Mouse (Mus musculus) v-Abl transformed pro-B cells (cell line): ENCODE measurements around the gene Camk2n2.
"Not testable (repeated sequence)": the region's sequence is repeated elsewhere in the genome, so short reads cannot be mapped to it uniquely, and the experiment has no call there.

Experiments used
- in situ Hi-C, 2 experiments: fragments of 400-800 bp; cut with MboI; formaldehyde crosslinking; loops; one replicate each; pipeline ENCODE4 v1.15.1; 2025; ENCODE audit not compliant: unreplicated experiment in 2 of 2

The Camk2n2 gene

GRCm38 (mm10) chr16:20621191-20621990, at the start of gene Camk2n2:
Gene Camk2n2 (minus strand): TSS chr16:20621287.
- in situ Hi-C loops = no loop called here

DNA sequence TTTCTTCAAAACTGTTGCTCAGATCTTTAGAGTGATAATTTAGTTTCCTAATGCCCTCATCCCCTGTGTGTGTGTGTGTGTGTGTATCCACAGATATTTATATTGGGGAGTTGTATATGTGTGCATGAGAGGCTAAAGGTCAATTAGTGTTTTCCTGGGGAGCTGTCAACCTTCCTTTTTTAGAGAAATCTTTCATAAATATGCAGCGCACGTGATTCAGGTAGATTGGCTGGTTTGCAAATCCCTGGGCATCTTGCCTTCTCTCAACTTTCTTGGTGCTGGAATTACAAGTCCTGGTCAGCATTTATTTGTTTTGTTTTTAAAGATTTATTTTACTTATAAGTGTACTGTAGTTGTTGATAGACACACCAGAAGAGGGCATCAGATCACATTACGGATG, 49.2 kb upstream of the Camk2n2 start:
- in situ Hi-C loops = no loop called here

DNA sequence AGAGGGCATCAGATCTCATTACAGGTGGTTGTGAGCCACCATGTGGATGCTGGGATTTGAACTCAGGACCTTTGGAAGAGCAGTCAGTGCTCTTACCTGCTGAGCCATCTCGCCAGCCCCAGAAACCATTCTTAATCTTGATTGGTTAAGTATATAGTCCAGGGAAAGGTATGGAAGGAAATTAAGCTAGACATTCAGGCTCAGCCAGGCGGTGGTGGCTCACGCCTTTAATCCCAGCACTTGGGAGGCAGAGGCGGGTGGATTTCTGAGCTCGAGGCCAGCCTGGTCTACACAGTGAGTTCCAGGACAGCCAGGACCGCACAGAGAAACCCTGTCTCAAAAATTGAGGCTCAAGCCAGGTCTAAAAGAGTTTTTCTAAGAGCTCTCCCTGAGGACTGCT, 46.9 kb upstream of the Camk2n2 start, which contains the start of gene Eif4g1:
Eif4g1 (plus strand) TSS at position 301 of the 400 bp plus-strand sequence.
- in situ Hi-C loops = not testable (repeated sequence)

DNA sequence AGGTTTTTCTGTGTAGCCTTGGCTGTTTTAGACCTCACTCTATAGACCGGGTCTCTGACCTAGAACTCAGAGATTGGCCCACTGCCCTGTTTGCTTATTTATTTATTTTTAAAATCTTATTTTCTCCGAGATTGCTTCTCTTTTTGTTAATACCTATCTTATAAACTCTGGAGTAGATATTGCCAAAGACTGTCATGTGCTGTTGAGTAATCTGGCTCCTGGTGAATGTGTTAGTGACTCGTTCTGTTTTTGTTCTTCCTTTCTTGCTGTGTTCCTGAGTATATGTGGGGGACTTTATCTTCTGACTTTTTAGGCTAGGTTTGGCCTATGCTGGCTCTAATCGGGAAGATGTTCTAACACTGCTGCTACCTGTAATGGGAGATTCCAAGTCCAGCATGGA, 36.6 kb upstream of the Camk2n2 start:
- in situ Hi-C loops = no loop called here

GRCm38 (mm10) chr16:20653315-20653714, 32.2 kb upstream of the Camk2n2 start:
- in situ Hi-C loops = no loop called here

GRCm38 (mm10) chr16:20651947-20652310, 30.8 kb upstream of the Camk2n2 start:
- in situ Hi-C loops = no loop called here

GRCm38 (mm10) chr16:20651076-20651946, 30.2 kb upstream of the Camk2n2 start, which contains the start of gene Psmd2:
Gene Psmd2 (plus strand): TSS chr16:20651652.
- in situ Hi-C loops = no loop called here

GRCm38 (mm10) chr16:20643911-20644310, 22.8 kb upstream of the Camk2n2 start:
- in situ Hi-C loops = loop anchor here (10.0 to 25.0 kb wide), 3 partner anchors 219 to 432 kb away; partner anchors contain the start of gene Abcc5 (in 1 of the 2)

GRCm38 (mm10) chr16:20642161-20642560, 21.1 kb upstream of the Camk2n2 start:
- in situ Hi-C loops = loop anchor here (10.0 to 25.0 kb wide), 3 partner anchors 217 to 430 kb away; partner anchors contain the start of gene Abcc5 (in 1 of the 2)

DNA sequence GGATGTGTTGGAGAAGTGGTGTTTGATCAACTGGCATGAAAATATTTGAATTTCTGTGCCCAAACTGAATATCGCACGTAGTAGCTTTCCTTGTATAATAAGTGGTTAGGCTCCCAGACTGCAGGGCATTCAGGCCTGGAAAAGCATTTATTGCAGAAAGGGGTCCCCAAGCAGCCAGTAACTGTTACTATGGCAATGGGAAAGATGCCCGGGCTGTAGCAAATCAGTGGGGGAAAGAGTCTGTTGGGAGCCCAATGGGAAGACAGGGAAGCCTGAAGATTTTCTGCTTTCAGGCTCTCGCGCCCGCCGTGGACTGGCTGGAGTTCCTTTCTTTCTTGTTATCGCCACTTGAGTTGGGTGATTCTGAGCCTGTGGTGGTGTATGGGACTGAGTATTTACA, 17.3 kb upstream of the Camk2n2 start:
- in situ Hi-C loops = loop anchor here in 1 of 2 experiments (25.0 kb wide), 1 partner anchor 426 kb away; no protein-coding TSS in a partner anchor

- in situ Hi-C loops = loop anchor here in 1 of 2 experiments (25.0 kb wide), 1 partner anchor 425 kb away; no protein-coding TSS in a partner anchor
Observed at GRCm38 (mm10) chr16:20637410-20637809, 16.3 kb upstream of the Camk2n2 start.

DNA sequence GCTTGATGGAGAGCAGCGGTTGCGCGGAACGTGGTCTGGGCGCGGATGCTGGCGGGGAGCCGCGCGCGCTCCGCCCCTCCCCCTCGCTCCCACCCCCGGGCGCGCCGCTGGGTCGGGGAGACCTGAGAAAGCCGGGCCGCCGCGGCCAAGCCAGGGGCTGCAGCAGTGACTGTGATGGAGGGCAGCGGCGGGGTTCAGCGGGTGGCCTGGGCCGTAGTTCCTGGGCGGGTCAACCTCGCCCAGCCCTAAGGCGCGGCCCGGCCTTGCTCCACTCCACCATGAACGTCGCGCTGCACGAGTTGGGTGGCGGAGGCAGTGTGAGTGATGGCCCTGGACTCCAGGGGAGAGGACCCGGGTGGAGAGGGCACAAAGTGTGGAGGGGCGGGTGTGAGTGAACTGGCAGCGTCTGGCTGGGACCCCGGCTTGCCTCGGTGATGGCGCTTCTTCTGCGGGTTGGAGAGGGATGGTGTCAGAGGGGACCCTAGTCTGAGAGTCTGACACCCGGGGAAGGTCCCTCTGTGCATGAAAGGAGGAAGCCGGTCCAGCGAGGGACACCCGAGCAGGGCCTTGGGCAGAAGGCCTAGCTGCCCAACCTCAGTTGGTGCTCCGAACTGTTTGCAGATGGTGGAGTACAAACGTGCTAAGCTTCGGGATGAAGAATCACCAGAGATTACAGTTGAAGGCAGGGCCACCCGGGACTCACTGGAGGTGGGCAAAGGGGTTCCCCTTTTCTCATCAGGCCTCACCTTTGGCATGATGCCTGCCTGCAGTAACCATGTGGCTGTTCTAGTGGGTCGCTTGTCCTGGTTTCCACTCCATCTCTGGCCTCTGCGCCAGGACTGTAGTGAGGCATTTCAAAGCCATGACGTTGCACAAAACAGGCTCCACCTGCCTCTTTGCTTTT, 8.9 kb upstream of the Camk2n2 start, which contains the start of gene Ece2:
Ece2 (plus strand) TSS at position 98 of the 904 bp plus-strand sequence.
- in situ Hi-C loops = loop anchor here in 1 of 2 experiments (25.0 kb wide), 1 partner anchor 418 kb away; no protein-coding TSS in a partner anchor

GRCm38 (mm10) chr16:20628871-20629391, 7.8 kb upstream of the Camk2n2 start:
- in situ Hi-C loops = loop anchor here in 1 of 2 experiments (25.0 kb wide), 1 partner anchor 417 kb away; no protein-coding TSS in a partner anchor

DNA sequence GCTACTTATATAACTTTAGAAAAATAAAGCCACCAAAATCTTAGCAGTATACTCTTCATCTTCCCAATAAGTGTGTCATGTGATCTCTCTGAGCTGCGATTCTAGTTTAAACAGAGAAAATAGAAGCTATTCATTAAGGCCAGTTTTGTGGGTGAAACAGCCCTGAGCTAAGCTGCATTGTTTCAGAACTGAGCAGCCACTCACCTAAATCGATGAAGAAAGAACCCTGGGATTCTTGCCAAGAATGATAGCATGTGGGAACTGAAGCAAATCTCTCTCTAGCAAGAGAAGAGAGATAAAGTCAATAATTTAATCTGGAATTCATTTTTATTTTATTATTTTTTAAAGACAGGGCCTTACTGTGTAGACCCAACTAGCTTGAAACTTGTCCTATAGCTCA, 2.1 kb upstream of the Camk2n2 start:
- in situ Hi-C loops = no loop called here

GRCm38 (mm10) chr16:20621991-20622685, 1.1 kb upstream of the Camk2n2 start:
- in situ Hi-C loops = no loop called here

- in situ Hi-C loops = no loop called here
Observed at GRCm38 (mm10) chr16:20620751-20621190, 316 bp downstream of the Camk2n2 start.

- in situ Hi-C loops = no loop called here
Observed at GRCm38 (mm10) chr16:20620399-20620735, 720 bp downstream of the Camk2n2 start.

DNA sequence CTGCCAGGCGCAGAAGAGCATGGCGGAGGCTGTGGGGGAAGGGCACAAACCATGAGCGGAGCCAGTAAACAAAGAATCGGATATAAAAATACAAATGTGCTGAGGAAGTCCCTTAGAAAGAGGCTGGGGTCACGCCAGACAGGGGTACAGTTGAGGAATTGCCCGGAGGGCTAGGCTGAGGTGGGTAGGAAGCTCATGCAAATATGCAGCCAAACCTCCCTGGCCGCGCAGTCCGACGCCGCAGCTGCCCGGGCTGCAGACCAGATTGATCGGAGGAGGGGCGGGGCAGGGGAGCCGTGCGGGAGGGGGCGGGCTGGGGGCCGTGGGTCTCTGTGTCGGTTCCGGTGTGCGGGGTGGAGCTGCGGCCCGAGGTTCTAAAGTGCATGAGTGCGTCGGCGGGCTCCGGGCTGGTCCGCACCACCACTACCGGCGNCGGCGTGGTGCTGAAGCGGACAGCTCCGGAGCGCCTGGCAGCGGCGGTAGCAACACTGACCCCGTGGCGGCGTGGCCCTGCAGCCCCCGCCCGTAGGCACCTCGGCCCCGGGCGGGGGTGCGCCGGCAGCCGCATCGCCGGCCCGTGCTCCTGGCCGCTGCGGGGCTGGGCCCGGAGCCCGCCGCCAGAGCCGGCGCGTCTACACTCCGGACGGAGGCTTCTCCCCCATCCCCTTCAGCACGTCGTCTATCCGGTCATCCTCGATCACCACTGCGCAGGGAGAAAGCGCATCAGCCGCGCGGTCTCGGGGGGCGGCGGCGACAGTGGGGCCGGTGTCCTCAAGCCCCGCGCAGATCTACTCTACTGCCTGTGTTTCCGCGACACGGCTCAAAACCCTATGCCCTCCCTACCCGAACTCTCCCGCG, 1.3 kb downstream of the Camk2n2 start:
- in situ Hi-C loops = loop anchor here in 1 of 2 experiments (5.0 kb wide), 1 partner anchor 72 kb away; the partner anchor contains the start of gene Abcf3
